Mouse (Mus musculus) CD4-positive, CD25-positive, alpha-beta regulatory T cell, adult 4 months (primary cell): Measurements from ENCODE around the gene Anapc15. TPM values are rescaled to one million over a fixed set of nuclear protein-coding genes. Genes with fewer than 3 reads are reported as not detected.
"Not testable (repeated sequence)": the region's sequence is repeated elsewhere in the genome, so short reads cannot be mapped to it uniquely, and the experiment has no call there.

Experiments
- ATAC-seq: one replicate; pipeline ENCODE4 v1.8.0; 2017
- polyA plus RNA-seq, 2 experiments: library from polyadenylated mRNA; unstranded; fragments of 100-300 nt; shearing (Covaris generic); gene quantifications; one replicate each; pipeline ENCODE4 v1.2.1; 2017

Gene Anapc15
- polyA plus RNA-seq, 2 experiments from 2014 or later, result 43.2 to 66.9 TPM

GRCm38 (mm10) chr7:101900331-101901097 lies 37.0 kb downstream of the Anapc15 start:
- no peak for ATAC-seq

- ATAC-seq, result no peak
Observed at GRCm38 (mm10) chr7:101901969-101902368, 38.5 kb downstream of the Anapc15 start.

- no peak for ATAC-seq
Observed at GRCm38 (mm10) chr7:101902846-101903245, 39.3 kb downstream of the Anapc15 start.

- ATAC-seq, result peak; percentile 99
Observed at GRCm38 (mm10) chr7:101905561-101906286, 42.2 kb downstream of the Anapc15 start, which contains the start of gene Lamtor1. Lamtor1 (plus strand) TSS chr7:101905904.

- no peak for ATAC-seq
Observed at GRCm38 (mm10) chr7:101906287-101906681, 42.8 kb downstream of the Anapc15 start, which contains the start of gene Tomt. Tomt (minus strand) TSS chr7:101906359.

- no peak for ATAC-seq
Observed at GRCm38 (mm10) chr7:101906696-101907095, 43.2 kb downstream of the Anapc15 start.

GRCm38 (mm10) chr7:101908367-101908766 lies 44.9 kb downstream of the Anapc15 start:
- no peak for ATAC-seq

- ATAC-seq, result no peak
Observed at GRCm38 (mm10) chr7:101910138-101910537, 46.6 kb downstream of the Anapc15 start.

- ATAC-seq, result no peak
Observed at GRCm38 (mm10) chr7:101911982-101912381, 48.5 kb downstream of the Anapc15 start.

- peak; percentile 61 for ATAC-seq
Observed at GRCm38 (mm10) chr7:101918071-101918470, 54.6 kb downstream of the Anapc15 start.

GRCm38 (mm10) chr7:101925892-101926291 lies 62.4 kb downstream of the Anapc15 start:
- not testable (repeated sequence) for ATAC-seq

GRCm38 (mm10) chr7:101928093-101928492 lies 64.6 kb downstream of the Anapc15 start:
- ATAC-seq, result no peak

GRCm38 (mm10) chr7:101932551-101932950 lies 69.0 kb downstream of the Anapc15 start:
- no peak for ATAC-seq

- peak; percentile 20 for ATAC-seq
Observed at GRCm38 (mm10) chr7:101933300-101933699, 69.8 kb downstream of the Anapc15 start.

- ATAC-seq, result peak; percentile 96
Observed at GRCm38 (mm10) chr7:101933751-101934240, 70.3 kb downstream of the Anapc15 start, which contains the start of the genes Lrrc51 and Numa1. Lrrc51 (minus strand) TSS chr7:101933895. Numa1 (plus strand) TSS chr7:101934111.

GRCm38 (mm10) chr7:101935957-101936356 lies 72.4 kb downstream of the Anapc15 start:
- no peak for ATAC-seq

GRCm38 (mm10) chr7:101936996-101937395 lies 73.5 kb downstream of the Anapc15 start:
- no peak for ATAC-seq

GRCm38 (mm10) chr7:101937569-101937968 lies 74.1 kb downstream of the Anapc15 start:
- no peak for ATAC-seq

- ATAC-seq, result no peak
Observed at GRCm38 (mm10) chr7:101938348-101938747, 74.8 kb downstream of the Anapc15 start.

GRCm38 (mm10) chr7:101939758-101940157 lies 76.2 kb downstream of the Anapc15 start:
- no peak for ATAC-seq

- peak; percentile 70 for ATAC-seq
Observed at GRCm38 (mm10) chr7:101949008-101949407, 85.5 kb downstream of the Anapc15 start.
